Mouse (Mus musculus) CD4-positive, CD25-positive, alpha-beta regulatory T cell, adult 4 months (primary cell): ENCODE results near the gene Ak9. TPM values are rescaled to one million over a fixed set of nuclear protein-coding genes. Genes with fewer than 3 reads are reported as not detected.
"Not testable (repeated sequence)": the region's sequence is repeated elsewhere in the genome, so short reads cannot be mapped to it uniquely, and the experiment has no call there.

Experiments used
- ATAC-seq: one replicate; pipeline ENCODE4 v1.8.0; 2017
- polyA plus RNA-seq, 2 experiments: library from polyadenylated mRNA; unstranded; fragments of 100-300 nt; shearing (Covaris generic); gene quantifications; one replicate each; pipeline ENCODE4 v1.2.1; 2017

The Ak9 gene
- polyA plus RNA-seq, 2 experiments from 2014 or later = not detected

- no peak for ATAC-seq
Observed at GRCm38 (mm10) chr10:41332533-41333043, 28.8 kb downstream of the Ak9 start.

- no peak for ATAC-seq
Observed at GRCm38 (mm10) chr10:41341346-41341745, 37.6 kb downstream of the Ak9 start.

- no peak for ATAC-seq
Observed at GRCm38 (mm10) chr10:41365086-41365485, 61.3 kb downstream of the Ak9 start.

GRCm38 (mm10) chr10:41380466-41380865 lies 76.7 kb downstream of the Ak9 start:
- ATAC-seq = no peak

- peak; percentile 76 for ATAC-seq
Observed at GRCm38 (mm10) chr10:41385506-41386221, 81.9 kb downstream of the Ak9 start.

GRCm38 (mm10) chr10:41393555-41393954 lies 89.8 kb downstream of the Ak9 start:
- no peak for ATAC-seq

- no peak for ATAC-seq
Observed at GRCm38 (mm10) chr10:41401097-41401496, 97.3 kb downstream of the Ak9 start.

GRCm38 (mm10) chr10:41403364-41403763 lies 99.6 kb downstream of the Ak9 start:
- ATAC-seq = no peak

- ATAC-seq = no peak
Observed at GRCm38 (mm10) chr10:41403893-41404612, 100.3 kb downstream of the Ak9 start.

GRCm38 (mm10) chr10:41410176-41410575 lies 106.4 kb downstream of the Ak9 start:
- ATAC-seq = not testable (repeated sequence)

- ATAC-seq = not testable (repeated sequence)
Observed at GRCm38 (mm10) chr10:41410821-41411220, 107.0 kb downstream of the Ak9 start.

- not testable (repeated sequence) for ATAC-seq
Observed at GRCm38 (mm10) chr10:41413471-41413870, 109.7 kb downstream of the Ak9 start.

- ATAC-seq = not testable (repeated sequence)
Observed at GRCm38 (mm10) chr10:41415368-41415767, 111.6 kb downstream of the Ak9 start.

GRCm38 (mm10) chr10:41420496-41421200 lies 116.9 kb downstream of the Ak9 start:
- ATAC-seq = no peak

- ATAC-seq = no peak
Observed at GRCm38 (mm10) chr10:41423681-41424080, 119.9 kb downstream of the Ak9 start.

GRCm38 (mm10) chr10:41426368-41426767 lies 122.6 kb downstream of the Ak9 start:
- no peak for ATAC-seq

GRCm38 (mm10) chr10:41434624-41435023 lies 130.8 kb downstream of the Ak9 start:
- ATAC-seq = peak; percentile 43

GRCm38 (mm10) chr10:41435141-41435540 lies 131.4 kb downstream of the Ak9 start:
- ATAC-seq = no peak

GRCm38 (mm10) chr10:41448216-41448615 lies 144.4 kb downstream of the Ak9 start:
- ATAC-seq = no peak

GRCm38 (mm10) chr10:41449684-41450083 lies 145.9 kb downstream of the Ak9 start:
- ATAC-seq = peak; percentile 36

GRCm38 (mm10) chr10:41450137-41450670 lies 146.4 kb downstream of the Ak9 start, which contains the start of gene Zbtb24:
Gene Zbtb24, plus strand, starts transcription at chr10:41450383.
- peak; percentile 98 for ATAC-seq

- ATAC-seq = no peak
Observed at GRCm38 (mm10) chr10:41450780-41451522, 147.2 kb downstream of the Ak9 start.
